Mouse (Mus musculus) neural tube, embryonic 14.5 days (tissue): ENCODE data around the gene Cit. TPM values are rescaled to one million over a fixed set of nuclear protein-coding genes. Genes with fewer than 3 reads are reported as not detected.

Experiments used
- ATAC-seq: fragments of 200-750 bp; cut with Nextera tagmentation; 2 replicates; pipeline ENCODE4 v1.8.0; 2017; ENCODE audit warnings: low read depth, mild to moderate bottlenecking, moderate TSS enrichment, moderate library complexity
- H3K27ac ChIP-seq: fragments of 300-500 bp; sonication (generic); 2 replicates; pipeline ENCODE4 v1.5.1; 2014; ENCODE audit warnings: low read depth, mild to moderate bottlenecking, control low read depth, low read length, moderate library complexity, mixed read lengths
- H3K27me3 ChIP-seq: fragments of 300-500 bp; sonication (generic); 2 replicates; pipeline ENCODE4 v1.6.1; 2014; ENCODE audit warnings: low read length; ENCODE audit not compliant: control insufficient read depth, insufficient read depth
- H3K36me3 ChIP-seq: fragments of 300-500 bp; sonication (generic); 2 replicates; pipeline ENCODE4 v1.6.1; 2014; ENCODE audit warnings: low read length, mixed read lengths; ENCODE audit not compliant: control insufficient read depth, insufficient read depth
- H3K4me1 ChIP-seq: fragments of 300-500 bp; sonication (generic); 2 replicates; pipeline ENCODE4 v1.6.1; 2014; ENCODE audit warnings: low read length; ENCODE audit not compliant: control insufficient read depth, insufficient read depth
- H3K4me2 ChIP-seq: fragments of 300-500 bp; sonication (generic); 2 replicates; pipeline ENCODE4 v1.6.1; 2014; ENCODE audit warnings: mild to moderate bottlenecking, low read depth, low read length, control low read depth
- H3K4me3 ChIP-seq: fragments of 300-500 bp; sonication (generic); 2 replicates; pipeline ENCODE4 v1.5.1; 2014; ENCODE audit warnings: low read depth, low read length, control low read depth, mixed read lengths
- H3K9ac ChIP-seq: fragments of 300-500 bp; sonication (generic); replicated peaks from 2 replicates; pipeline ENCODE4 v1.6.1; 2014; ENCODE audit warnings: low read depth, mild to moderate bottlenecking, control low read depth, low read length, mixed read lengths
- H3K9me3 ChIP-seq: fragments of 300-500 bp; sonication (generic); 2 replicates; pipeline ENCODE4 v1.6.1; 2016; ENCODE audit warnings: low read length; ENCODE audit not compliant: control insufficient read depth
- WGBS: fragments of 180-500 bp; shearing (Covaris S2); extraction: QIAGEN DNeasy Blood & Tissue Kit; methylation state at CpG from one replicate; pipeline ENCODE4 v1.1.7; 2014; 5-methylcytosine and 5-hydroxymethylcytosine counted together
- polyA plus RNA-seq: library from polyadenylated mRNA; unstranded; fragments of >200 nt; fragmentation: Nextera tagmentation; extraction: Ambion mirVana; gene quantifications from 2 replicates; pipeline ENCODE4 v1.2.1, GENCODE M21; 2014

Gene Cit
- polyA plus RNA-seq, 1 experiment from 2014 or later, result 34.0 TPM

DNA sequence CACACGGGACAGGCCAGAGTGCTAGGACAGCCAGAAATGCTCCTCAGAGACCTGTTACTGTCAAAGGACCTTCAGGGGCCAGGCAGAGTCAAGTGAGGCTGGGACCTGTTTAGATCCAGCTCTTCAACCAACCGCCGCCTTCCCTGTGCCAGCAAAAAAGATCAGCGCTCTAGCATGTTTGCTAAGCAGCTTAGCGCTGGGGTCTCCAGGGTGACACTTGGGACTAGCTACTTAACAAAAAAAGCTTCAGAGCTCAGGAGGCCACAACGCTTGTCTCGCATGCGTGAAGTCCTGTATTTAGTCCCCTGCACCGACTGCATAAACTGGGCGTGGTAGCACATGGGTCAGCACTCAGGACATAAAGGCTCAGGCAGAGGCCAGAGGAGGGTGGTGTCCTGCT, 16.9 kb downstream of the Cit start:
- no peak overlapping the region for H3K27ac ChIP-seq
- no peaks in the 10 kb centered on the region for H3K4me1 ChIP-seq
- no peak overlapping the region for H3K4me2 ChIP-seq
- no peaks in the 10 kb centered on the region for H3K36me3 ChIP-seq
- no peak overlapping the region for H3K4me3 ChIP-seq
- H3K9me3 ChIP-seq, result no peaks in the 10 kb centered on the region
- H3K9ac ChIP-seq, result no peak overlapping the region
- WGBS, result 94% methylated on average over 10 of the region's 10 CpGs
- H3K27me3 ChIP-seq, result no peaks in the 10 kb centered on the region
- no peak for ATAC-seq

DNA sequence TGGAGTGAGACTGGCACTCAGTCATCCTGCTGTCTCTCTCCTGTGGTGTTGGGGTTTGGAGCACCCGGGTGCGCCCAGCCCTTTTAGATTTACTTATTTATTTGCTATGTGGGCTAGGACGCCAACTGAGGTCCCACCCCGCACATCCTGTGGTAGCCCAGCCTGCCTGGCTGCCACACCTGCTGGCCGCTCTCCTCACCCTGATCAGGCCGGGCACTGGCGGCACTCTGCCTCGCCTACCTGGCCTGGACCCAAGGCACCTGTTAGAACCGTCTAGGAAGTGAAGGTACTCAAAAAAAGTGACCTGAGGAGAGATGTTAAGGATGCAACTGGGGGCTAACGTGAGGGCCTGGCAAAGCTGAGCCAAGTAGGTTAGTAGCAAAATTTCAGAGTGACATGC, 17.4 kb downstream of the Cit start:
- Histone ChIP-seq H3K27me3 (no peaks in the 10 kb centered on the region), H3K27ac (no peak overlapping the region), H3K4me1 (no peaks in the 10 kb centered on the region), H3K9me3 (no peaks in the 10 kb centered on the region), H3K4me2 (no peak overlapping the region), H3K36me3 (no peaks in the 10 kb centered on the region), H3K9ac (no peak overlapping the region), H3K4me3 (no peak overlapping the region)
- ATAC-seq, result no peak
- 93% methylated on average over 10 of the region's 10 CpGs for WGBS

DNA sequence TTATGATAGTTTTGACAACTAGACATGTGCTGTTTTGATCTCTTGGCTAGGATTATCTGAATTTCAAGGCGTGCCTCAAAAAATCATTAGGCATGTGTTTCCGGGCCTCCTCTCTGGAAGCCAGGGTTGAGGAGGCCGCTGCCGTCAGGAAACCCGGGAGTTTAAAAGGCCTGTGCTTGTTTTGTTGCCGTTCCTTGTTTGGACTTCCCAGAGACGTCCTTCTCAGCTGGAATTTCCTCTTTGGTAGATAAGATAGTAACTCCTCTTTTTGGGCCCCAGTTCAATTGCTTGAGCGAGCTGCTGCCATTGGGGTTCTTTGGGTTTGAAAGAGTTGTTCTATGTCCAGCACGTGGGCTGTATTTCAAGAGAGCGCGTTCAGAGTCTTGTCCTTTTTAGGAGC, 21.2 kb downstream of the Cit start:
- Histone ChIP-seq H3K4me1 (no peaks in the 10 kb centered on the region), H3K36me3 (no peaks in the 10 kb centered on the region), H3K4me2 (no peak overlapping the region), H3K9ac (no peak overlapping the region), H3K27me3 (no peaks in the 10 kb centered on the region), H3K9me3 (no peaks in the 10 kb centered on the region), H3K4me3 (no peak overlapping the region), H3K27ac (no peak overlapping the region)
- no peak for ATAC-seq
- WGBS, result 85% methylated on average over 11 of the region's 11 CpGs

- no peaks in the 10 kb centered on the region for H3K36me3 ChIP-seq
- H3K9me3 ChIP-seq, result no peaks in the 10 kb centered on the region
- no peak overlapping the region for H3K4me2 ChIP-seq
- H3K27ac ChIP-seq, result no peak overlapping the region
- WGBS, result 62% methylated on average over 12 of the region's 12 CpGs
- H3K4me3 ChIP-seq, result no peak overlapping the region
- no peak overlapping the region for H3K9ac ChIP-seq
- no peaks in the 10 kb centered on the region for H3K27me3 ChIP-seq
- no peak for ATAC-seq
- no peaks in the 10 kb centered on the region for H3K4me1 ChIP-seq
These were observed 23.5 kb downstream of the Cit start for GRCm38 (mm10) chr5:115868540-115868939.

DNA sequence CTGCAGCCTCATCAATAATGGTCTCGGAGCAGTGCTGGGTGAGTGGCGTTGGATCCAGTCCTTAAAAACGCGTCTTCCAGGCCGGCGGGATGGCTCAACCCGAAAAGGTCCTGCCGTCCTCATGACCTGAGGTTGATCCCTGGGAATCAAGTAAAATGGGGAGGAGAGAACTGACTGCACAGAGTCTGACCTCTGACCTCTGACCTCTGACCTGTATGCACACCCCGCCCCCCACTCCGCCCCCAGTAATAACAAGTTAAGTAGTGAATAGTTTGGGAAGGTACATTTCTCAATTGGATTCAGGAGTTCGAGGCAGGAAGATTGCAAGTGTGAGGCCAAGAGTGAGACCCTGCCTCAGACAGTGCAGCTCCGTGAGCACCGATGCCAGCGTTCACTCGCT, 24.1 kb downstream of the Cit start:
- no peak overlapping the region for H3K27ac ChIP-seq
- H3K4me3 ChIP-seq, result no peak overlapping the region
- H3K9ac ChIP-seq, result no peak overlapping the region
- no peaks in the 10 kb centered on the region for H3K4me1 ChIP-seq
- no peak overlapping the region for H3K4me2 ChIP-seq
- no peaks in the 10 kb centered on the region for H3K36me3 ChIP-seq
- no peaks in the 10 kb centered on the region for H3K27me3 ChIP-seq
- 90% methylated on average over 15 of the region's 15 CpGs for WGBS
- no peak for ATAC-seq
- H3K9me3 ChIP-seq, result no peaks in the 10 kb centered on the region

DNA sequence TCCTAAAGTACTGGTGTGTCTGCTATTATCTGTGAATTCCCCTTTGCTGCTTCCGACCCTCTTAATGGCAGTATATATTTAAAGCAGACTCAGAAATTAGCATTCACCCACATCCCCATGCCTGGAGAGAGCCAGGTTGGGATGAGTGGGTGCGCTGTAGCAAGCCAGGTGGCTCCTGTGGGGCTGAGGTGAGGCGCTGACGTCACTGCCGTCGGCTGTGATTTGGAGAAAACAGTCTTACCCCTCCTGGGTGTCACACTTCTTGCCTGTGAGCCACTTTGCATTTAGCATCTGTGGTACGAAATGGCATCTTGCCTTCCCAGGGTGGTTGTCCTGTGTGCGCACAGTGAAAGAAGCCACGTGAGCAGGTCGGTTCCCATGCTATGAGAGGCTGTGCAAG, 26.1 kb downstream of the Cit start:
- H3K36me3 ChIP-seq, result no peaks in the 10 kb centered on the region
- H3K9ac ChIP-seq, result no peak overlapping the region
- H3K9me3 ChIP-seq, result no peaks in the 10 kb centered on the region
- WGBS, result 96% methylated on average over 10 of the region's 10 CpGs
- no peak overlapping the region for H3K27ac ChIP-seq
- H3K4me3 ChIP-seq, result no peak overlapping the region
- H3K4me2 ChIP-seq, result no peak overlapping the region
- ATAC-seq, result no peak
- H3K27me3 ChIP-seq, result no peaks in the 10 kb centered on the region
- H3K4me1 ChIP-seq, result no peaks in the 10 kb centered on the region

- no peak for ATAC-seq
These were observed 27.0 kb downstream of the Cit start for GRCm38 (mm10) chr5:115872106-115872505.

GRCm38 (mm10) chr5:115872956-115873355, 27.9 kb downstream of the Cit start:
- H3K27me3 ChIP-seq, result no peaks in the 10 kb centered on the region
- no peak overlapping the region for H3K27ac ChIP-seq
- no peaks in the 10 kb centered on the region for H3K4me1 ChIP-seq
- WGBS, result 81% methylated on average over 4 of the region's 4 CpGs
- H3K9me3 ChIP-seq, result no peaks in the 10 kb centered on the region
- H3K36me3 ChIP-seq, result no peaks in the 10 kb centered on the region
- ATAC-seq, result no peak
- H3K4me2 ChIP-seq, result no peak overlapping the region
- no peak overlapping the region for H3K4me3 ChIP-seq
- H3K9ac ChIP-seq, result no peak overlapping the region

More at GRCm38 (mm10) chr5:115872106-115872505, 27.0 kb downstream of the Cit start:
- Histone ChIP-seq H3K4me1 (no peaks in the 10 kb centered on the region), H3K4me3 (no peak overlapping the region), H3K9me3 (no peaks in the 10 kb centered on the region), H3K27me3 (no peaks in the 10 kb centered on the region), H3K27ac (no peak overlapping the region), H3K36me3 (no peaks in the 10 kb centered on the region), H3K9ac (no peak overlapping the region), H3K4me2 (no peak overlapping the region)
- whole genome bisulfite sequencing, result 93% methylated on average over 11 of the region's 11 CpGs

GRCm38 (mm10) chr5:115877425-115877824, 32.3 kb downstream of the Cit start:
- 97% methylated on average over 6 of the region's 6 CpGs for WGBS

GRCm38 (mm10) chr5:115882165-115882564, 37.1 kb downstream of the Cit start:
- Histone ChIP-seq H3K4me1 (no peaks in the 10 kb centered on the region), H3K4me2 (no peak overlapping the region), H3K27ac (no peak overlapping the region), H3K9ac (no peak overlapping the region), H3K9me3 (no peaks in the 10 kb centered on the region), H3K4me3 (no peak overlapping the region), H3K27me3 (no peaks in the 10 kb centered on the region), H3K36me3 (no peaks in the 10 kb centered on the region)
- no peak for ATAC-seq
- WGBS, result 90% methylated on average over 9 of the region's 9 CpGs

More at GRCm38 (mm10) chr5:115877425-115877824, 32.3 kb downstream of the Cit start:
- ATAC-seq, result no peak
- H3K27ac ChIP-seq, result no peak overlapping the region
- H3K36me3 ChIP-seq, result no peaks in the 10 kb centered on the region
- no peaks in the 10 kb centered on the region for H3K27me3 ChIP-seq
- H3K4me1 ChIP-seq, result no peaks in the 10 kb centered on the region
- H3K4me3 ChIP-seq, result no peak overlapping the region
- no peaks in the 10 kb centered on the region for H3K9me3 ChIP-seq
- H3K4me2 ChIP-seq, result no peak overlapping the region
- no peak overlapping the region for H3K9ac ChIP-seq
